Mouse (Mus musculus) cerebellum, postnatal 4 days (tissue): ENCODE data around the gene Cep41.

ENCODE experiments used
- DNase-seq, 2 experiments: peaks; one replicate each; pipeline ENCODE4 v3.0.0; 2022; ENCODE audit warnings: low spot score in 2 of 2, mixed read lengths in 1 of 2

Gene Cep41

GRCm38 (mm10) chr6:30711365-30711763, 17.8 kb upstream of the Cep41 start:
- DNase-seq: no peak

- no peak for DNase-seq
These were observed 17.1 kb upstream of the Cep41 start for GRCm38 (mm10) chr6:30710371-30711364.

GRCm38 (mm10) chr6:30709115-30709514, 15.6 kb upstream of the Cep41 start:
- no peak for DNase-seq

GRCm38 (mm10) chr6:30703977-30704602, 10.5 kb upstream of the Cep41 start:
- no peak for DNase-seq

- DNase-seq: no peak
These were observed 9.9 kb upstream of the Cep41 start for GRCm38 (mm10) chr6:30703476-30703875.

DNA sequence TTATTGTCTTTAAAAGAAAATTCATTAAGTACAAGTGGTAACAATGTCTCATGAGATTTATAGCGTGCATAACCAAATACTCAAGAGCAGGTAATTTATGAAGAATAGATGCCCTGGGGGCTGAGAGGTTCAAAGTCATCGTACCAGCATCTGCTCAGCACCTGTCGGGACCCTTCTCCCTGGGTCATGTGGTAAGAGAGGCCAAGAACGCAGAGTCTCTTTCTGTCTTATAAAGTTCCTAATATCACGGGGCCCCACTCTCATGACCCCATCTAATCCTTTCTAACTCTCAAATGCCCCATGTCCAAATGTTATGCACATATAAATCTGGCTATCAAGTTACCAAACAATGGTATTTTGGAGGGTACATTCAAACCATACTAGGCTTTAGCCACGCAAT, 9.3 kb upstream of the Cep41 start:
- no peak for DNase-seq

GRCm38 (mm10) chr6:30700182-30700581, 6.6 kb upstream of the Cep41 start:
- no peak for DNase-seq

- DNase-seq: no peak
These were observed 4.5 kb upstream of the Cep41 start for GRCm38 (mm10) chr6:30698036-30698435.

DNA sequence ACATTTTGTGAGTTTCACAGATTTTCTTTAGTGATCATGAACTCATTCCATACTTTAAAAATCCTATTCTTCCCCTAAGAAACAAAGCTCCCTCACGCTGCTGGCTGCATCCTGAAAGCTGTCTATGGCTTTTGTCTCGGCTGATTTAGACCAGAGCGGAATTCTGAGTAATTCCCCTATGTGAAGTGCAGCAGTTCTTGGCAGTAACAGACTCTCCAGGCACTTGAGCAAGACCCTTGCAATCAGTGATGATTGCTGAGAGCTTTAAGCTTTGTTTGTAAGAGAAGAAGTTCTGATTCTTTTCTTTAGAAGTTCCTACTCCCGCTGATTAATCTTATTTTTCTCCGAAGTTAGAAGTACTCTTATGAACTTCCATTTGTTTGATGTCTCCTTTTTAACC, 3.9 kb upstream of the Cep41 start:
- no peak for DNase-seq

- no peak for DNase-seq
These were observed 1.6 kb upstream of the Cep41 start for GRCm38 (mm10) chr6:30695124-30695523.

DNA sequence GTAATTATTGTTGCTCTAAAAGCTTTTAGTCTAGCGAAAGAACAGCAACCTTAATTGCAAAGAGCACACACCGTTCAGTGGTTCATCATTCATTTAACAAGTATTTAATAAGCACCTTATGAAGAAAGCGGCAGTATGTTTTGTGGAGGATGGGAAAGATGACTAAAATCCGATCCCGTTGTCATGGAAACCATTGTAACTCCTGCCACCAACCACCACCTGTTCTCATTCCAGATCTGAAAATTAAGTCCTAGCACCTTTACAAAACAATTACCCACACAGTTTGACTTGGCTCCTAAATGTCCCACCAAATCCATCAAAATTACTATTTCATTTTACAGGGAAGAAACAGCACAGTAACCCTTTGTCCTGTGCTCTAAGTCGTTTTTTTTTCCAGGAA, 660 bp upstream of the Cep41 start:
- DNase-seq: no peak

DNA sequence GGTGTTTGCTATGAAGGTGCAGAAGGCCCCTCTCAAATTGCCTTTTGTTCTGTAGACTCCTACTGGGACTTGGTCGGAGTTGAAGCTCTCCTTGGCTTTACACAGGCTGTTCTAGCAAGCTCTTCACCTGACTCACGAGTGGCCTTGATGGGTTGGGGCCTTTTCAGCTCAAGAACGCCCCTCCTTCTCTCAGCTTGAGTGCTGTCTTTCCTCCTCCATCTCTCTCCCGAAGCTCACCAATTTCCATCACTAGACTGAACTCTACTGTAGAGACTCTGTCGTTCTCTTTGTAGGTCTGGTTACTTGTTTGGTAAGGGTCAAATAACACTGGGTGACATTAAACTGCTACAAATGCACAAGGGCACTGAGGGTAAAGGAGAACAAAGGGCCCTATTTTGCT, 723 bp downstream of the Cep41 start:
- DNase-seq: no peak

DNA sequence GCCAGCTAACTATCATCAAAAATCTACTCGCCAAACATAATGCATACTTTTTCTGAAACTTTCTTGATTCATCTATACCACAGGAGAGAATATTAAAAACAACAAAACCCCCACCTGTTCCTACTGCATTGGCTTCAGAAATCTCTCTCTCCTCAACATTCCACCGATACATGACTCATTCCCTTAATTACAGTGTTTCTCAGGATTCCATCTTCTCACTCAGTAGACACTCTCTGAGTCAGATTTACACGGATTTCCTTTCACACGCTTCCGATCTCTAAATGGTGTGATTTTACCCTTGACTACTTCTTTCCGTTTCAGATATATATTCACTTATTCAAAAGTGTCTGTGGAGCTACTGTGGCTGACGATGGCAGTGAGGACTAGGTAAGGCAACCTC, 6.4 kb downstream of the Cep41 start:
- DNase-seq: no peak

- DNase-seq: no peak
These were observed 9.0 kb downstream of the Cep41 start for GRCm38 (mm10) chr6:30684570-30684969.

DNA sequence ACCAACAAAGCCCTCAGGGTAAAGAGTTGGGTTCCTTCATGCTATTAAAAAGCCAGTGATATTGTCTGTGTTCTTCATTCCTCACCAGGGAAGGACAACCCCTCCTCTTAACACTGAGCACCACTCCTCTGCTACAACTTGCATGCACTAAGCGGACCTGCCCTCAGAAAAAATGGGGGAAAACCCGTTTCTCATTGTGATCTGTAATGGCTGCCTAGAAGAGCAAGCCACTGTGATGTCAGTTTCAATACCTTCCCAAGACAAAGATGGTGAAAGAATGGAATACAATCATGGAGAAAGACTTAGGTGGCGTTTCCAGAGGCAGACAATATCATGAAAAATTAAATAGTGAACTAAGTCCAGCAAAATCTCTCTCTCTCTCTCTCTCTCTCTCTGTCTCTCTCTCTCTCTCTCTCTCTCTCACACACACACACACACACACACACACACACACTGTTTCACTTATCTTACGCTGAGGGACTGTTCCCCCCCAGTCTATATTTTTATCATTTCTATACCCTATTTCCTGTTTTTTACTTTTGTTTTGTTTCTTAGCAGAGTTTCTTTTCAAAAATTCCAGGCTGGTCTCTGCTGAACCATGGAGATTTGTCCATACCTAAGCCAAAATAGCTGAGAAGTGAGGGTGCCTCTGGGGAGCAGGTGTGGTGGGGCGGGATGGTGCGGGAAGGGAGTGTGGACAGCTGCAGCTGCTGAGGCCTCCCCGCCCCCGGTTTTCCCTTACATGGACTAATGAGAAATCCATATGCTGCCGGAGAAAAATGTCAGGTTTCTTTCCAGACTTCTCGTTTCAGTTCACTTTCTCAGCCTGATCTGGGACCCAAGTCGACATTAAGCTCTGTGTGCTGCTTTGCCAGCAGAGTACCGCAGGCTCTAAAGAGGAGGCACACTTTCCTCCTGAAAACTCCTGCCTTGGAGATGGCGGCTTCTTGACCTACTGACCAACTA, 11.3 kb downstream of the Cep41 start:
- DNase-seq: no peak

GRCm38 (mm10) chr6:30680442-30680841, 13.1 kb downstream of the Cep41 start:
- no peak for DNase-seq

DNA sequence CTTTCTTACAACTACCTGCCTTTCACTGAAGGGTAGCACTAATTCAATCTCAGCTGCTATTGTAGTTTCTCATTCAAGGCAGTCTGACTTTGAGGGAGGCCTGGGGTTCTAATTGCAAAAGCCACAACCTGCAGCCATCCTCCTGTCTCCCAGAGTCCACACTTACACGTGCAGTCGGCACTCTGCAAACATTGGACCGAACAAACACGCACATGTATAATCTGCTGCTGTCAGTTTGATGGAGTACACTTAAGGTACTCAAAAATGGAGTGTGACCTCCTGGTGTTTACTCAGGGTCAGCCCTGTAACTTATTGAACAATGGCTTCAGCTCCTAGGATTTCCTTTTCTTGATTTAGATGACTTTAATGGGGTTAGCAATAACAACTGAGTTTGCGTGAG, 14.0 kb downstream of the Cep41 start:
- no peak for DNase-seq

GRCm38 (mm10) chr6:30678482-30678881, 15.1 kb downstream of the Cep41 start:
- no peak for DNase-seq

DNA sequence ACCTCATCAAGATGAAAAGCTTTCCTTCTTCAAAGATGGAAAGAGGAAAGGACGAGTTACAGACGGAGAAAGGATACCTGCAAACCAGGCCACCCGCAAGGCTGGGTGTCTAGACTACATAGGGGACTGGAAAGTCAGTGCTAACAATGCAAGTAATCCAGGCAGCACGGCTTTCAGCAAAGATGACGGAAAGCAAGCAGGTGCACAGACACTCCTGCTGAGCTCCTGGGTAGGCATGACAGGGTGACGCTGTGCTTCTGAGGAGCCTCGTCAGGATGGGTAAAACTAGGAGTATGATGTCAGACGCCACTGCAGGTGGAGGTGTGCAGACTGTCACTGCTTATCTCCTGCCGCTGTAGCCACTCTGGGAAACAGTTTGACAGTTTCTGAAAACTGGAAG, 16.0 kb downstream of the Cep41 start:
- no peak for DNase-seq

DNA sequence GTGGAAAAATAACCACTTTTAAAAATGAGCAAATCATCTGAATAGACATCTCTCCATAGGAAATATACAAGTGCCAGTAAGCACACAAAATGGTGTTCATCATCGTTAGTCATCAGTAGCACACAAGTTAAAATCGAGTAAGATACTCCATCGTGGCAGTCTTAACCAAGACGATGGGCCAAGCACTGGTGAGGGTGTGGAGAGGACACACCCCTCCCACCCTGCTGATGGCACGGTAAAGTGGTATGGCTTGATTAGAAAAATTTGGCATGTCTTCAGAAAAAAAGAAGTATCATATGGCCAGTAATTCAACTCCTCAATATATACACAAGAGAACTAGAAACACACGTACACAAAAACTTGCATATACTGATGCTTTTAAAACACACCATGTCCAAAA, 17.0 kb downstream of the Cep41 start:
- no peak for DNase-seq

- peak in 1 of 2 experiments; percentile 39 for DNase-seq
These were observed 18.2 kb downstream of the Cep41 start for GRCm38 (mm10) chr6:30675281-30675771.
